Mouse (Mus musculus): Measurements from ENCODE around the gene Pabpc1l.
"Not testable (repeated sequence)": the region's sequence is repeated elsewhere in the genome, so short reads cannot be mapped to it uniquely, and the experiment has no call there.

Gene Pabpc1l

GRCm38 (mm10) chr2:164038407-164039028, 13.3 kb downstream of the Pabpc1l start:
- DNase-seq (ENCODE audit: low spot score), result no peak

DNA sequence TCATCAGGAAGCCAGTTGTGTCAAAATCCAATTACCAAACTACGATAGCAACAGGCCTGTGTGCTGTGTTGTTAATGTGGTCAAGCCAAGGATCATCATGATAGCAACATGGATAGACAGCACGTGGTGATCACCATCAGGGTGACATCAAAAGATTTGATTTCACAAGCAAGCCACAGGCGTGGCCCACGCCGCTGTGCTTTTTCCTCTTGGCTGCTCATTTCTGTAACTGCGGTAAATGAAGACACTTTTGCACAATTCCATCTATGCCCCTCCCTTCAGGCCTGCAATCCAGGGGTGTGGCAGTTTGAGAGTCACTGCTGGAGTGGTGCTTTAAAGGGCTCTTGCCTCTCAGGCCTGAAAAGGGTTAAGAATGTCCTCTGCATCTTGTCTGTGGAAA, 15.7 kb downstream of the Pabpc1l start:
- peak; percentile 31 for DNase-seq (ENCODE audit: low spot score)

DNA sequence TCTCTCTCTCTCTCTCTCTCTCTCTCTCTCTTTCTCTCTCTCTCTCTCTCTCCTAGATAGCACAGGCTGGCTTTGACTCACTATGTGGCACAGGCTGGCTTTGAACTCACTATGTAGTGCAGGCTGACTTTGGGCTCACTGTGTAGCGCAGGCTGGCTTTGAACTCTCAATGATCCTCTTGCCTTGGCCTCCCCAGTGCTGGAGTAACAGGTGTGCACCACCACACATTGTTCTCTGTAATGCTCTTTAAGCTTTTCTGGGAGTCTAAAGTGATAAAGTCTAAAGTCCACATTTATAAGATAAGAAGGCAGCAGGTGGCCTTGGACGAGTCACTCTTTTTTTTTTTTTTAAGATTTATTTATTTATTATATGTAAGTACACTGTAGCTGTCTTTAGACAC, 16.3 kb downstream of the Pabpc1l start:
- no peak for DNase-seq (ENCODE audit: low spot score)

DNA sequence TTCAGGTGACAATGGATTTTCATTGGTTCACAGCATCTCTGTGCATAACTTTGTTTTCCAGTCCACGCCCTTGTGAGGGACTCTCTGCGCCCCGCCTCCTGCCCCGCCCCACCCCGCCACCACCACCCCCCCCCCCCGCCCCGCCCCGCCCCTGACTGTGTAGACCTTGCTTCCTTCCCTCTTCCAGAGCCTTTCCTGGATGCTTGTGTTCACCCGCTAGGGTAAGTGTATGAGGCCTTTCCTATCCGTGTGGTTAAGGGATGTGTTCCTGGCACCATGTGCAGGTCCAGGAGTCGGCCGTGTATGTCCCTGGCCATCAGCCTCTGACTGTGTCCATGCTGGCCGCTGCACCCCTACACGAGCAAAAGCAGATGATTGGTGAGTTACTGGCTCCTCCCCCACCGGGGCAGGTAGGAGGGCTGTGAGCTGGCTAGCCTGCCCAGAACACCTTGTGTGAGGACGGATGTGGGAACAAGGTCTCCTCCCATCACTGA, 22.0 kb downstream of the Pabpc1l start:
- peak; percentile 51 for DNase-seq (ENCODE audit: low spot score)

GRCm38 (mm10) chr2:164053767-164054166, 28.5 kb downstream of the Pabpc1l start:
- no peak for DNase-seq (ENCODE audit: low spot score)

- no peak for DNase-seq (ENCODE audit: low spot score)
Measured at GRCm38 (mm10) chr2:164054671-164055070, 29.4 kb downstream of the Pabpc1l start.

DNA sequence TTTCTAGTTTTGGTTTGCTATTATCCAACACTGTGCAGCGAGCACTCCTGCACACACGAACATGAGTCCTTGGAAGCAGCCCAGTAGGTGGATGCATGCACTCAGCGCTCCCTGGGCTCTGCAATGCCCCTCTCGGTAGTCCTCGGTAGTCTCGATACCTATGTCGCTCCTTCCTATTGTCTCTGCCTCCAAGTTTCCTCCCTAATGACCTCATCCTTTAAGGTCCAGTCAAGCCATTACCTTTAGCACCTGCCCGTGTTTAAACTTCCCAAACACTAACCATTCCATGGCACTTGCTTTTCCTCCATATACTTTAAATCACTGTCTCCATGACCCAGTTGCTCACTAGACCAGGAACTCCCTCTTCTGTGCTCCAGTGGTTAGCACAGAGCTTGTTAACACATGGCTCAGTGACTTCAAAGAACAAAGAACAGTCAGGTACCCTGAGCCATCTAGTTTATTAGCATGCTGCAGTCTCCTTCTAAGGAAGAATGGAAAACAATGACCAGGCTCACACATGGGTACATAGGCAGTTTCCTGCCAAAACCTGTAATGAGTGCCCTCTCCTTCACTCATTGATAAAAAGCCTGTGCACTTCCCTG, 34.5 kb downstream of the Pabpc1l start:
- no peak for DNase-seq (ENCODE audit: low spot score)

DNA sequence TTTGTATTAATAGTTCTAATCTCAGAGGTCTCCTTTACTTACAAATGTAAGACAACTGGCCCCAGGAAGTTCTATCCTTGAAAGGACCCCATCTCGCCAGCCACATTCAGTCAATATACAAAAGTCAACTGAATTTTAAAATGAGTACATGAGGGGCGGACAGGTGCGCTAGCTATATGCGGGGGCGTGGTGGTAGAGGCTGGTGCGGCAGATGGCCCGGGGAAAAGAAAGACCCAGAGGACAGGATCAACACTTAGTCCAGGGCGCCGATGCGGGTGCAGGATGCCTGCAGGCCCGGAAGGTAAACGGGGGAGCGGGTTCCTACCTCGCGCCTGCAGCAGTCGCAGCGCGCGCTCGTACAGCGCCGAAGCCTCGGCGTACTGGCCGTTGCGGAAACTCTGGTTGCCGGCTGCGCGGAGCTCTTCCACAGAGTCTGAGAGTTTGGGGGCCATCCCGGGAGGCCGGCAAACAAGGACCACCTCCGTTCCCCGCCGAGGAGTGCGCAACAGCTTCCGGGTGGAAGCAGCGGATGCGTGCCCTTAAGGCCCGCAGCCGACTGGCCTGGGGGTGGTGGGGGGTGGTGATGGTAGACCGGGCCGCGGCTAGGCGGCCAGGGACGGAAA, 45.0 kb downstream of the Pabpc1l start, which contains the start of gene Stk4:
Gene Stk4, plus strand, starts transcription at position 181 of the 623 bp plus-strand sequence.
- DNase-seq (ENCODE audit: low spot score), result no peak

DNA sequence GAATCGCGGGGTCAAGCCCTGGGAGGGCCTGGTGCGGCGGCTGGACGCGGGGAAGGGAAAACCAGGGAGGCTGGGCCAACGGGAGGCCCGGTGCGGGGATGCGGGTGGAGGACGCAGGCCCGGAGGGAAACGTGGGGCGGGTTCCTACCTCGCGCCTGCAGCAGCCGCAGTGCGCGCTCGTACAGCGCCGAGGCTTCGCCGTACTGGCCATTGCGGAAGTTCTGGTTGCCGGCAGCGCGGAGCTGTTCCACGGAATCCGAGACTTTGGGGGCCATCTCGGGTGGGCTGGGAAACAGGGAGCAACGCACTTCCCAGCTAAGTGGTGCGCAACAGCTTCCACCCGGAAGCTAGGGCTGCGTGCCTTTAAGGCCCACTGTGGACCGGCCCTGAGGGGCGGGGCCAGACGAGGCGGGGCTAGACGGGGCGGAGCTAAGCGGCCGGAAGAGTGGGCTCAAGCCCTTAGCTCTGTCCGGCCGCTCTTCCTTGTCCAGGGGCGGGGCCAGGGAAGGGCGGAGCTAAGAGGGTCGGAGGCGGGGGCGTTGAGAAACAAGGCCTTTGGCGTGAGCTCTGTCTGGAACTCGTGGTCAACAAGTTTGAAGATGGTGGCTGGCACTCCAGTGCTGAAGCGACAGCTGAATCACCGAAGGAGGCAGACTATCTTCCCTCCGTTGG, 45.7 kb downstream of the Pabpc1l start, which contains the start of gene Tomm34:
Gene Tomm34, minus strand, starts transcription at position 405 of the 672 bp plus-strand sequence.
- DNase-seq (ENCODE audit: low spot score), result peak; percentile 97

GRCm38 (mm10) chr2:164071437-164071820, 46.2 kb downstream of the Pabpc1l start:
- DNase-seq (ENCODE audit: low spot score), result not testable (repeated sequence)

GRCm38 (mm10) chr2:164072109-164072508, 46.9 kb downstream of the Pabpc1l start:
- no peak for DNase-seq (ENCODE audit: low spot score)

GRCm38 (mm10) chr2:164073120-164073519, 47.9 kb downstream of the Pabpc1l start:
- no peak for DNase-seq (ENCODE audit: low spot score)

DNA sequence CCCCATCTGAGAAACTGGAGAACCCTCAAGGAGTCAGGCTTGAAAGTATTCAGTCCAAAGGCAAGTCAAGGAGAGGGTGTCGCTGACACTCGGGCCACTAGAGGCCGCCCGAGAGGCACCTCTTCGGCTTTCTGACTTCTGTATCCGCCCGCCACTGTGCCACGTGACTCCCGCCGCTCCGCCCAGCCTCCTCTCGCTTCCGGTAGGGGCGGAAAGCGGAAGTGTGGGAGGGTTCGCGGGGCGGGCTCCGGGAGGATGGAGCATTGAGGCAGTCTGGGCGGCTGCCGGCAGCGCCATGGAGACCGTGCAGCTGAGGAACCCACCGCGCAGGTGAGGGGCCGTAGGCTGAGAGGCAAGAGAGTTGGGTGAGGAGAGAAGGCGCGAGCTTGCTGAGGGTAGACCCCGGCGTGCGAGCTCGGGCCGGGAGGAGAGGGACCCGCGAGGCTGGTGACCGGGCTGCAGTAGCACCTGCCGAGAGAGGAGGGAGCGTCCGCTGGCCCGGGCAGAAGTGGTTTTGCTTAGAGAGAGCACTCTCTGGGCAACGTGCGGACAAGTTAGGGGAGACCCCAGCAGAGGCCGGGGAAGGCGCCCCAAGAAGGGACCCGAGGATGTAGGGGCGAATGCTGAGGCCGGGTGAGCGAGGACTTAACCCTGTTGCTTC, 48.8 kb downstream of the Pabpc1l start:
- DNase-seq (ENCODE audit: low spot score), result peak; percentile 99

GRCm38 (mm10) chr2:164075088-164075487, 49.8 kb downstream of the Pabpc1l start:
- DNase-seq (ENCODE audit: low spot score), result peak; percentile 50

DNA sequence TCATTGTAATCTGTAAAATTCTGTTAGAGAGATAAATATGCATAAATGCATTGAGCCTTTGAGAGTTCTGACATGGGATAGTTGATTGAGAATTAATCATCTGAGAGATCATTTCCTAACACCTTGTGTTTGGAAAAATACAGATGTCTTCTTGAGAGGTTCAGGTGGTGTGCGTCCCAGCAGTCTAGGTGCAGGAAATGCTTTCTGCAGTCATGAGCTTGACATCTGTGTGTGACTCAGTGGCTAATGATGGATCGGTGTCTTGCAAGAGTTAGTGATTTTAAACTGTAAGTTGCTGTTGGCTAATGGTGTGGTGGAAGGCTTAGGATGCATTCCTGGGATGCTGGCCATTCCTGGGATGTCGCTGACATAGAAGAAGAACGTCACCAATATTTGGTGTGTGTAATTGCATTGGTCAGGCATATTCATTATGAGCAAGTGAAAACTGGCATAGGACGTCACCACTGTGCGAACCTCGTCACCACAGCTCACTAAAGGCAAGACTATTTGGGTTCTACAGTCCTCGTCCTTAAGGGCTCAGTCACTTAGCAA, 51.7 kb downstream of the Pabpc1l start:
- DNase-seq (ENCODE audit: low spot score), result no peak

- DNase-seq (ENCODE audit: low spot score), result peak; percentile 32
Measured at GRCm38 (mm10) chr2:164077875-164078274, 52.6 kb downstream of the Pabpc1l start.

DNA sequence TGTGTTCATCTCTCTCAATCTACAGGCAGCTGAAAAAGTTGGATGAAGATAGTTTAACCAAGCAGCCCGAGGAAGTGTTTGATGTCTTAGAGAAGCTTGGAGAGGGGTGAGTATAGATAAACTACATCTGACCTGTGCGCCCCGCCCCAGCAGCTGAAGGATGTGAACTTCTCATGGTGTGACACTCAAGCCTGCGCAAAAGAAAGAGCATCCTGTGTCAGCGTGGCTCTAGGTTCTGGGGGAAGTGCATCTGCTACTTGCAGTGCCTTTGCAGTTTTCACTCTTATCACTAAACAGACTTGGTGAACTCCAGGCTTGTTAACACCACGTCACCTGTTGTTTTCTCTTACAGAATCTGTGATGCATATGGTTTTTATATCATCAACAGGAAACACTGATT, 54.2 kb downstream of the Pabpc1l start:
- peak; percentile 47 for DNase-seq (ENCODE audit: low spot score)

- no peak for DNase-seq (ENCODE audit: low spot score)
Measured at GRCm38 (mm10) chr2:164081577-164081976, 56.3 kb downstream of the Pabpc1l start.

DNA sequence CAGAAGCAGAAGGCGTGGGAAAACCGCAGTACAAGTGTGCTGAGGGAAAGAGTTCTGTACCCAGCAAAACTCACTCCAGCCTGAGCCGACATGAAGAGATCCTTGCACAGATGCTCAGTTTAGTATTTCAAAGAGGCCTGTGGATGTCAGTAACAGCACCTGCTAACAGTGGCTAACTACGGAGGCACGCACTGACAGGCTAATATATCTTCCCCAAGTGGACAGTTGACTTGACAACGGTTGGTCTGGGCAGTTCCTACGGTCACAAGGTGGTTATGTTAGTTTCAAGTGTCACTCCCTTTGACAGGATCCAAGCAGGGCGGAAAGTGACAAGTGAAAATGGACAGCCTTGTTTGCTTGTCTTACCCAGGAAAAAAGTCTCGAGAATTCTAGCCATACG, 56.9 kb downstream of the Pabpc1l start:
- no peak for DNase-seq (ENCODE audit: low spot score)

- DNase-seq (ENCODE audit: low spot score), result peak; percentile 86
Measured at GRCm38 (mm10) chr2:164083609-164084341, 58.5 kb downstream of the Pabpc1l start.

DNA sequence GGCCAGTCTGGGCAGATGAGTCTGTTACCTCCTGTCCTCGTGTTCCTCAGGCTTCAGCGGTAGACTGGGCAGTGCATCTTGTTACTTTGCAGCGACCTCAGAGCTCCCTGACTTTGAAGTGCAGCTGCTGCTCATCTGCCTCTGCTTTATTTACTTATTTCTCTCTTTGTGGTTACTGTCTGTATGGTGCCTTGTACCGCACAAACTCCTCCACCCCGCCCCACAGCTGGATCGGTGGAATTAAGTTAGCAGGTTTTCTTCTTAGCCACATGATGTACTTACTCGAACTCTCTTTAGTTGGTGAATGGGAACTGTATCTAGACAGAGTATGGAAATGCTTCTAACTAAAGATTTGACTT, 59.1 kb downstream of the Pabpc1l start:
- DNase-seq (ENCODE audit: low spot score), result peak; percentile 52
